Mouse (Mus musculus) spleen, adult 2 months (tissue): ENCODE results near the gene Olfr509.

Source experiments
- CTCF ChIP-seq: fragments of 200-500 bp; IDR thresholded peaks from 2 replicates; pipeline ENCODE4 v1.5.1; 2011; ENCODE audit warnings: mild to moderate bottlenecking, inconsistent platforms; ENCODE audit not compliant: insufficient read depth, insufficient read length, insufficient replicate concordance; ENCODE audit errors: extremely low read depth
- POLR2A ChIP-seq: fragments of 200-500 bp; IDR thresholded peaks from 2 replicates; pipeline ENCODE4 v1.6.1; 2011; ENCODE audit warnings: low read depth, low read length, inconsistent platforms

GRCm38 (mm10) chr7:108671058-108671457, 19.4 kb upstream of the Olfr509 start:
- TF ChIP-seq CTCF (no peak), POLR2A (no peak)
